ENCODE assay signal across 10 mouse cellular contexts in genomic region chr7:68833977-68834791, GRCm38 (mm10).
A peak's percentile ranks its signal among the peaks of the same experiment; 100 is the strongest.
DNase-seq lines count a peak whose midpoint lies in the region; ATAC-seq and TF ChIP-seq lines count a peak whose summit lies in the region.
"Had no signal": no experiment of that assay in that cellular context is flagged by ENCODE, and none has a peak within 500 bp of the region (broad histone marks: within the 10 kb centered on the region; RNA-seq: fewer than 3 reads in every experiment).

No protein-coding gene starts in this region.

- H3K36me3 ChIP-seq in heart, embryonic 10.5 days = no peaks in the 10 kb centered on the region
- H3K36me3 ChIP-seq in E14TG2a.4 (ENCODE audit: insufficient read depth, low read length) = no peaks in the 10 kb centered on the region
- no peaks in the 10 kb centered on the region for H3K36me3 ChIP-seq in lung, embryonic 14.5 days (ENCODE audit: insufficient read depth)
- H3K36me3 ChIP-seq: heart, embryonic 13.5 days had no signal

- no peaks in the 10 kb centered on the region for H3K4me1 ChIP-seq in heart, embryonic 10.5 days
- H3K4me1 ChIP-seq in E14TG2a.4 (replicated peaks; ENCODE audit: low read depth, low read length) = no peaks in the 10 kb centered on the region
- no peaks in the 10 kb centered on the region for H3K4me1 ChIP-seq in lung, embryonic 14.5 days (ENCODE audit: insufficient read depth)
- H3K4me1 ChIP-seq: heart, embryonic 13.5 days; megakaryocyte, embryonic 14.5 days had no signal

- WGBS in heart, embryonic 10.5 days = 42% methylated on average over 10 of the region's 10 CpGs
- WGBS in lung, embryonic 14.5 days = 41% methylated on average over 10 of the region's 10 CpGs

- H3K27ac ChIP-seq in heart, embryonic 10.5 days = no peak overlapping the region
- H3K27ac ChIP-seq in lung, embryonic 14.5 days (ENCODE audit: low read depth) = no peak overlapping the region
- H3K27ac ChIP-seq: heart, embryonic 13.5 days had no signal

- no peaks in the 10 kb centered on the region for H3K27me3 ChIP-seq in heart, embryonic 10.5 days (ENCODE audit: insufficient read depth, poor library complexity, severe bottlenecking)
- H3K27me3 ChIP-seq in E14TG2a.4 (ENCODE audit: insufficient read depth, low read length) = no peaks in the 10 kb centered on the region
- no peaks in the 10 kb centered on the region for H3K27me3 ChIP-seq in lung, embryonic 14.5 days (ENCODE audit: insufficient read depth, low read length)
- H3K27me3 ChIP-seq: megakaryocyte, embryonic 14.5 days had no signal

- no peak overlapping the region for H3K4me2 ChIP-seq in lung, embryonic 14.5 days
- H3K4me2 ChIP-seq: heart, embryonic 13.5 days had no signal

- ATAC-seq in common myeloid progenitor, adult 5-6 weeks (replicated peaks; ENCODE audit: low read depth, poor library complexity, severe bottlenecking) = peak; percentile 85
- ATAC-seq in lung, embryonic 14.5 days (ENCODE audit: insufficient read depth) = no peak

- no peak overlapping the region for H3K4me3 ChIP-seq in heart, embryonic 10.5 days
- no peak overlapping the region for H3K4me3 ChIP-seq in E14TG2a.4 (replicated peaks; ENCODE audit: low read length)
- H3K4me3 ChIP-seq in lung, embryonic 14.5 days (ENCODE audit: low read depth, low read length) = no peak overlapping the region
- H3K4me3 ChIP-seq: heart, embryonic 13.5 days; megakaryocyte, embryonic 14.5 days had no signal

- peak; percentile 88 for TF ChIP-seq CTCF in E14TG2a.4 (conservative IDR thresholded peaks at IDR 0.05; ENCODE audit: low read length)
- peak; percentile 70 for TF ChIP-seq CTCF in lung, embryonic 14.5 days (IDR thresholded peaks at IDR 0.05; ENCODE audit: low read depth)

- H3K9me3 ChIP-seq in heart, embryonic 10.5 days = no peaks in the 10 kb centered on the region
- no peaks in the 10 kb centered on the region for H3K9me3 ChIP-seq in E14TG2a.4 (ENCODE audit: low read length)
- no peaks in the 10 kb centered on the region for H3K9me3 ChIP-seq in lung, embryonic 14.5 days (ENCODE audit: low read depth, low read length)
- H3K9me3 ChIP-seq: heart, embryonic 13.5 days had no signal

- H3K9ac ChIP-seq in lung, embryonic 14.5 days = no peak overlapping the region
- H3K9ac ChIP-seq: heart, embryonic 13.5 days had no signal

- peak; percentile 12 to 25 for DNase-seq in heart, adult 18-20 months
- no peak for DNase-seq in heart, embryonic 10.5 days (ENCODE audit: low spot score)
- peak; percentile 71 for DNase-seq in lung, embryonic 14.5 days
- no peak for DNase-seq in right cerebral cortex, postnatal 14 days
- DNase-seq in ovary, postnatal 36 days (ENCODE audit: low spot score) = no peak
- DNase-seq in urinary bladder, postnatal 36 days (ENCODE audit: low spot score in 2 of 2) = no peak

Comparison
In these comparisons a context has a peak if more than half of its experiments do, and no peak if none do; other contexts are left out.
1. DNase-seq: peak in heart, adult 18-20 months (2 of 2) and lung, embryonic 14.5 days (single experiment); none in heart, embryonic 10.5 days (single experiment), right cerebral cortex, postnatal 14 days (single experiment), ovary, postnatal 36 days (single experiment) and urinary bladder, postnatal 36 days (0 of 2).